Mouse (Mus musculus): ENCODE data around the gene Osbp. TPM values are rescaled to one million over a fixed set of nuclear protein-coding genes. Genes with fewer than 3 reads are reported as not detected.

The Osbp gene
- polyA plus RNA-seq, 1 experiment from 2014 or later: 4.2 TPM

DNA sequence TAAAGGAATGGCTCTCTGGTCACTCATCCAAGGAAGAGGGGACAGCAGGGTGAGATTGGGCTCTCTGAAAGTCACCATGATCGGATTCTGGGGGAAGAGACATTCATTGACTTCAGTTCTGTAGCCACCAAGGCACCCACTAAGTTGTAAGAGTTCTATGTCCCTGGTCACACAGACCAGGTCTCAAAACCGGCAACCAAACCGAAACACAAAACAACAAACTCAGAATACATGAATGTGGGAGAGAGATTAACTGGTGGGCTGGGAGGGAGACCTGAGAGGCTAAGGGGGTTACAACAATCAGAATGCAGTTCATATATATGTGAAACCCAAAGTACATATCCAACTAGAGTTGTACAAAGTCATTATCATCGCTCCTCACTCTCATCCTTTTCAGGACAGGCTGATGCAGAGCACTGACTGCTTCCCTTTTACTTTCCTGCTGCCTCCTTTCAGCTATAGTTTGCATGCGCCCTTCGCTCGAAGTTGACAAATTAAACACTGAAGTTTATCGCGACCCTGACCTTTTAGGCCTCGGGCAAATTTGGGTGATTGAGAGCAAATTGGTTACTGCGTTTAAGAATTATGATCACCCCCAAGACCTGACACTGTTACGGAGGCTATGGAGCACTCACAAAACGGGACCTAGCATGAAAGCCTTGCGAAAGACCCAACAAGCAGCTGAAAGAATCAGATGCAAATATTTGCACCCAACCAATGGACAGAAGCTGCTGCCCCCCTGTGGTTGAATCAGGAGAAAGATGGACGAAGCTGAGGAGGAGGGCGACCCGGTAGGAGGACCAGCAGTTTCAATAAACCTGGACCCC lies 41.6 kb downstream of the Osbp start:
- H3K4me2 ChIP-seq: peak overlapping the region; percentile 75
- no peak for ATAC-seq (replicated peaks; ENCODE audit: low FRiP score)
- peak overlapping the region; percentile 66 for H3K4me3 ChIP-seq (replicated peaks)
- WGBS: 12% methylated on average over 17 of the region's 17 CpGs
- H3K27me3 ChIP-seq: no peaks in the 10 kb centered on the region
- H3K36me3 ChIP-seq: no peaks in the 10 kb centered on the region
- H3K27ac ChIP-seq: no peak overlapping the region
- H3K9ac ChIP-seq: no peak overlapping the region
- peaks cover 23% of the 10 kb centered on the region for H3K4me1 ChIP-seq
- H3K9me3 ChIP-seq (replicated peaks): no peaks in the 10 kb centered on the region

DNA sequence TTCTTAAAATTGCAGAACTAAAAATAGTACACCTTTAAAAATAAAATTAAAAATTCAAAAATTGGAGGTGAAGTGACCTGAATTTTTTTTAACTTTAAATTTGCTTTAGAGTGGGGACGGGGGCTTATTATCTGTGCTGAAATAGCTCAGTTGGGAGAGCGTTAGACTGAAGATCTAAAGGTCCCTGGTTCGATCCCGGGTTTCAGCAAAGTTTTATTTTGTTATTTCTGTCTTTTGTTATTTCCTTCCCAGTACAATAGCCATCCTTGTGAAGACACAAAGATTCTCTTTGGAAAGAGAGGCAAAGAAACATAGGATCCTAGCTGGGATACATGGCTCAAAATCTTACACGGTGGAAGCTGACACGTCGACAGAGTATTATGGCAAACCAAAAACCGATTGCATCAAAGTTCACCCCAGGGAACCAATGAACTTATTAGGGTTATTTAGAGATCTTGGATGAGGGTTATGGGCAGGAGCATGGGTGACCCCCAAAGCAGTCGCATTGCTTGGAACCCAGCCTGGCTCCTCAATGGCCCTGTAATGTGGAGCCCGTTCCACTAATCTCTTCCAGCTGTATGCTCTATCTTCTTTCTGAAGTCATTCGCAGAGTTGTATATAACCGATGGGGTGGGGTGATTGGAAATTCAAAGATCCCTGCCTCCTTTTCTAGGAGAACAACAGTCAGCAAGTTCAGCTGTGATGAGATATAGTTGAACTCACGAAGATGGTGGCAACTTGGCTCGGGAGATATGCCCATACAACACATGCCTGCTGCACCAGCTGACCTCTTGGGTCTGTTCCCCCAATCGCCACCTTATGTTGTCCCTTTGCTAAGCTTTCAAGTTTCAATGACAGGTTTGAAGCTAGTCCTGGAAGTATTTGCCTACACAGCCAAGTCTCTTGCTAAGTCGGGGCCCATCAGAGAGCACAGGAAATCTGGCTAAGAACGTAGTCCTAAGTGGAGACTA lies 43.0 kb downstream of the Osbp start:
- H3K27ac ChIP-seq: peak overlapping the region; percentile 69; the same call in 1 of the 2 replicates
- peak overlapping the region; percentile 72; the same call in 1 of the 2 replicates for H3K4me3 ChIP-seq (replicated peaks)

DNA sequence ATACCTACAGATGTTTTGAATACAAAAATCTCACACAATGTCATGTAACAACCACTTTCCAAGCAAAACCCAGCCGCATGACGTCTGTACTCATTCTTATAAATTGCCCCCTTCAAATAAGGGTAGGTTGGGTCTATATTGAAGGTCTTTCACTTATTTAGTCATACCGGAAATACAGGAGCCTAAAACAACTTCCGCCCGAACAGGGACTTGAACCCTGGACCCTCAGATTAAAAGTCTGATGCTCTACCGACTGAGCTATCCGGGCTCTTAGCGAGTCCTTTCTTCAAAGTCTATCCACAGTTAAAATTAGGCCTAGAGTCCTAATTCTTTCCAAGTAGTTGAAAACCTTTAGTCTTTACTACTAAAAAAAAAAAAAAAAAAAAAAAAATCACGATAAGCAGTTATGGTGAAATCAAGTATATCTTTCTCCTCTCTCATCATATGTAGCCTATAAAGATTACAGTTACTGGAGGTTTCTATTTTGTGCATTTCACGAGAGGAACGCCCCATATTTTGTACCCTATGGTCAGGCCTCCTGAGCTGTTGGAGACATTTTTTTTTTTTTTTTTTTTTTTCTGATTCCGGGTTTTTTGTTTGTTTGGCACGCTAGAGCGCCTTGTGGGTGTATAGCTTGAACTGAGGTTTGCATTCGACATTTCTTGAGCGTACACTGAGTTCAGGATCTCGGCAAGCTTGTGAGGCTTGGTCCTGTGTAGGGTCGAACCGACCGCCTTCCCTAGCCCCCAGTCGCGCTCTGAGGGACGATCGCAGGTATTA lies 44.0 kb downstream of the Osbp start:
- H3K4me3 ChIP-seq (replicated peaks): peak overlapping the region; percentile 72
- peaks cover 23% of the 10 kb centered on the region for H3K4me1 ChIP-seq
- WGBS: under 1% methylated on average over 24 of the region's 24 CpGs
- H3K9ac ChIP-seq: peak overlapping the region; percentile 61
- no peaks in the 10 kb centered on the region for H3K36me3 ChIP-seq
- peak; percentile 4 for ATAC-seq (replicated peaks; ENCODE audit: low FRiP score)
- no peaks in the 10 kb centered on the region for H3K9me3 ChIP-seq (replicated peaks)
- peak overlapping the region; percentile 76 for H3K4me2 ChIP-seq
- no peaks in the 10 kb centered on the region for H3K27me3 ChIP-seq
- peak overlapping the region; percentile 93 for H3K27ac ChIP-seq

More for the DNA sequence above, 43.0 kb downstream of the Osbp start:
- peaks cover 26% of the 10 kb centered on the region for H3K4me1 ChIP-seq
- no peak overlapping the region for H3K9ac ChIP-seq
- H3K27me3 ChIP-seq: no peaks in the 10 kb centered on the region
- peak overlapping the region; percentile 75 for H3K4me2 ChIP-seq
- H3K36me3 ChIP-seq: no peaks in the 10 kb centered on the region
- no peaks in the 10 kb centered on the region for H3K9me3 ChIP-seq (replicated peaks)
- ATAC-seq (replicated peaks; ENCODE audit: low FRiP score): no peak
- 25% methylated on average over 17 of the region's 17 CpGs for WGBS

DNA sequence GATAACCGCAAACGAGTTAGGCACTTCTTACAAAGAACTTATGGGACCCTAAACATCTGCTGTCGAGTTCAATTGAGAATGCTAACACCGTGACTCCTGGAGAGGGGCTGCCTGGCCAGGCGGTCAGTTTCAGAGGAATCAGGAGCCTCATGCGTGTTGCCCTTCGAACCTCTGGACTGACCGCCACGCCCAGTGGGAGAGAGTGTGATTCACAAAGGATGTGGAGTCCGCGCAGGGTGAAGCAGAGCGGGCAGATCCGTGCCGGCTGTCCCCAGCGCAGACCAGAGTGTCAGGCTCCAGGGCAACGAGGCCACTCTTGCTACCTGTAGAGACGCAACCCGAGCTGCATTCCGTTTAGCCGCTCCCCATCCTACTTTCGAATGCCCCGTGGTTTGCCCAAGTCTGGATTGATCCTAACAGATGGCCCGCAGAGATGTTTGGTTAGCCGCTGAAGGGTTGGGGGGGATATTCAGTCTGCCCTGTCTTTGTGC lies 44.6 kb downstream of the Osbp start:
- peak overlapping the region; percentile 76 for H3K4me2 ChIP-seq
- H3K27ac ChIP-seq: peak overlapping the region; percentile 93
- peaks cover 20% of the 10 kb centered on the region for H3K4me1 ChIP-seq
- no peaks in the 10 kb centered on the region for H3K27me3 ChIP-seq
- ATAC-seq (replicated peaks; ENCODE audit: low FRiP score): peak; percentile 44
- no peaks in the 10 kb centered on the region for H3K9me3 ChIP-seq (replicated peaks)
- H3K4me3 ChIP-seq (replicated peaks): peak overlapping the region; percentile 72
- H3K9ac ChIP-seq: peak overlapping the region; percentile 61
- no peaks in the 10 kb centered on the region for H3K36me3 ChIP-seq
- WGBS: 1% methylated on average over 24 of the region's 24 CpGs

DNA sequence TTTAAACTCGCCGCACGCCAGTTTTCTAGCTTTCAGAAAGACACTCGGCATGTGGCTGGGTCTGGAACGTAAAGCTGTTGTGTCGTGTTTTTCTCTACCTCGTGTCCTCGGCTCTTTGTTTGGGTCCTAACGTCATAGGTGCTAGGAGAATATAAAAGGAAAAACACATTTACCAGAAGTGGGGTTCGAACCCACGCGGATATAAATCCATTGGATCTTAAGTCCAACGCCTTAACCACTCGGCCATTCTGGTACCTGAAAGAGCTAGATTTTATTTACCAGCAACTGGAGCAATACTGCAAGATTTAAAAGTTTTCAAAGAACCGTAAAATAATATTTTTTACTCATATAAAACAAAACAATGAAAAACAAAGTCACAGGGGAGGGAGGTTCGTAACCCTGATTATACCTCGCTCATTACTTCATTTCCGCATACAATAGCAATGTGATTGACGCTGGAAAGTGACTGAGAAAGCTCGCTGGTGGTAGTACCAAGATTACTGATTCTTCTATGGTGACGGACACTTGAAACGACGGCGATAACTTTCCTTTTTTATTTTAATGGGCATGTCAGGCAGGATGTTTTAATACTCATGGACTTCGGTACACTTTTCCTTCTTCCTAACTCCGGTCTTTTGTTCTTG lies 45.3 kb downstream of the Osbp start:
- peak overlapping the region; percentile 72 for H3K4me3 ChIP-seq (replicated peaks)
- H3K9ac ChIP-seq: peak overlapping the region; percentile 61
- H3K27me3 ChIP-seq: no peaks in the 10 kb centered on the region
- ATAC-seq (replicated peaks; ENCODE audit: low FRiP score): peak; percentile 40
- H3K9me3 ChIP-seq (replicated peaks): no peaks in the 10 kb centered on the region
- peak overlapping the region; percentile 93 for H3K27ac ChIP-seq
- WGBS: under 1% methylated on average over 26 of the region's 26 CpGs
- H3K36me3 ChIP-seq: no peaks in the 10 kb centered on the region
- peak overlapping the region; percentile 76 for H3K4me2 ChIP-seq
- H3K4me1 ChIP-seq: peaks cover 20% of the 10 kb centered on the region

DNA sequence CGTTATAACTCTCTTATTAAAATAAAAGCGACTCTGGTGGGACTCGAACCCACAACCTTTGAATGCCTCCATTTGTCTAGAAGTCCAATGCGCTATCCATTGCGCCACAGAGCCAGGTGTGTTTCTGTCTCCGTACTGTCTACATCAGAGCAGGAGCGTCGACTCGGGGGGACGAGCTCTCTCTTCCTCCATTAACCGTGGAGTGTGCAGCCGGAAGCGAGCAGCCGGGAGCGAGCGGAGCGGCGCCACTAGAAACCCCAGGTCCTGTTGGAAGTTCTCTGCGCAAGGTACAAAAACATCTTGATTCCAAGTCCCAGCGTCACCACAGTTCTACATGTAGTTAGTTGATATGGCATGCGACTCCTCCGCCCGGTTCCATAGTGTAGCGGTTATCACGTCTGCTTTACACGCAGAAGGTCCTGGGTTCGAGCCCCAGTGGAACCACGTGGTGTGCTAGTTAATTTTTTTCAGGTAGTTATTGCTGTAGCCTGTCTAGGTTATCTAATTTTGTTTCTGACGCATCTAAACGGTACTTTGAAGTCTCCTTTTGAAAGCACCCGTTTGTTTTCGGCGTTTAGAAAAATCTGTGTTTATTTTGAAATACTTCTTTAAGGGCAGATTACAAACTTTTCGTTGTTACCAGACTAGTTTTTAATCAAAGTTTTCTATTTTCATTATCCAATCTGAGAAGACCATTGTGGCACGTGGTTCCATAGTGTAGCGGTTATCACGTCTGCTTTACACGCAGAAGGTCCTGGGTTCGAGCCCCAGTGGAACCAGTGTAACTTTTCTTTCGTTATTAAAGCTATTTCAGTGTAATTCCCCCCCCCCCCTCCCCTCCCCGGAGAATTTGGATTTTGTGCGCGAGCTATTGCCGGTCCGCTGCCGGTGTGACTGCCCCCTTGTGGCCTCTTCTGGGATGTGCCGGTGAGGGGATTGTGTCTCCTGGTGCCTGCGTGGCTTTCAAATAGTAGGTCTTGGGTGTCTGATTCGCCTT lies 46.1 kb downstream of the Osbp start:
- Histone ChIP-seq H3K27me3 (no peaks in the 10 kb centered on the region), H3K27ac (peak overlapping the region; percentile 93), H3K9ac (peak overlapping the region; percentile 35), H3K4me3 (replicated peaks) (peak overlapping the region; percentile 72), H3K36me3 (no peaks in the 10 kb centered on the region), H3K9me3 (replicated peaks) (no peaks in the 10 kb centered on the region), H3K4me2 (peak overlapping the region; percentile 76), H3K4me1 (peaks cover 16% of the 10 kb centered on the region)
- peak; percentile 85 for ATAC-seq (replicated peaks; ENCODE audit: low FRiP score)
- WGBS: under 1% methylated on average over 49 of the region's 49 CpGs

DNA sequence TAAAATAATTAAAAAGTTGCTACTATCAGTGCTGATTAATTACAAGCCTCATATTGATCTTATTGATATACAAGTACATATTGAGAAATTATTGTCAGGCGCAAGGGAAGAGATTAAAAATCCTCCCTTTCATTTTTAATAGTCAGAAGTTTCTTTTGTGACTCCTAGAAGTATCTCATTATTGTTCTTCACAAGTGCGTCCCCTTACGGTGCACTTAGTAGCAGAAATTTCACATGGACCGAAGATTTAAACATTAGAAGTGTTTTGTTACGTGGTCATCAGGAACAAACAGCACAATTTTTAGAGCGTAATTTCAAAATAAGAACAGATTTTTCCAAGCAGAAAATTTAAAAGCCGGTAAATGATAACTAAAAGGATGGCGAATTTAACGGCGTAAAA lies 46.9 kb downstream of the Osbp start:
- Histone ChIP-seq H3K4me2 (peak overlapping the region; percentile 76), H3K36me3 (no peaks in the 10 kb centered on the region), H3K4me1 (peaks cover 8% of the 10 kb centered on the region), H3K27me3 (no peaks in the 10 kb centered on the region), H3K4me3 (replicated peaks) (peak overlapping the region; percentile 72), H3K27ac (peak overlapping the region; percentile 41; the same call in 1 of the 2 replicates), H3K9ac (peak overlapping the region; percentile 35; the same call in 1 of the 2 replicates), H3K9me3 (replicated peaks) (no peaks in the 10 kb centered on the region)
- WGBS: 2% methylated on average over 10 of the region's 10 CpGs
- ATAC-seq (replicated peaks; ENCODE audit: low FRiP score): no peak

DNA sequence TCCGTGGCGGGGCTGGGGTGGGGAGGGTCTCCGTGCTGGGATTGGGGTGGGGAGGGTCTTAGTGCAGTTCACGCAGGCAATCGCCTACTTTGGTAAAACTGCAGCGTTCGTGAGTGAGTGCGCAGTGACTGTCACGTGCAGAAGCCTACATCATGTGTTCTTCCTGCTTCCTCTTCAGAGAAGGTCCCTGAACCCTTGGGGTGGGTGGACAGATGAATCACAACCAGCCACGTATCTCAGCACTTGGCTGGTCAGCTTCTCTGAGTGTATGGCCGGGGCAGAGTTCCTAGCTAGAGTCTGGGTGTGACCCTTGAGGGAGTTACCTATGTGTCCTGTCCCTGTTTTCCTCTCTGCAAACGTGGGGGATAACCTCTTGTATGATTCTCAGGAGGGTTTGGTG lies 47.5 kb downstream of the Osbp start:
- Histone ChIP-seq H3K4me1 (peaks cover 2% of the 10 kb centered on the region; the same call in 1 of the 2 replicates), H3K27me3 (no peaks in the 10 kb centered on the region), H3K9me3 (replicated peaks) (no peaks in the 10 kb centered on the region), H3K9ac (peak overlapping the region; percentile 35; the same call in 1 of the 2 replicates), H3K27ac (no peak overlapping the region; the same call in 1 of the 2 replicates), H3K36me3 (no peaks in the 10 kb centered on the region), H3K4me3 (replicated peaks) (peak overlapping the region; percentile 72), H3K4me2 (peak overlapping the region; percentile 76)
- no peak for ATAC-seq (replicated peaks; ENCODE audit: low FRiP score)
- WGBS: under 1% methylated on average over 12 of the region's 12 CpGs

DNA sequence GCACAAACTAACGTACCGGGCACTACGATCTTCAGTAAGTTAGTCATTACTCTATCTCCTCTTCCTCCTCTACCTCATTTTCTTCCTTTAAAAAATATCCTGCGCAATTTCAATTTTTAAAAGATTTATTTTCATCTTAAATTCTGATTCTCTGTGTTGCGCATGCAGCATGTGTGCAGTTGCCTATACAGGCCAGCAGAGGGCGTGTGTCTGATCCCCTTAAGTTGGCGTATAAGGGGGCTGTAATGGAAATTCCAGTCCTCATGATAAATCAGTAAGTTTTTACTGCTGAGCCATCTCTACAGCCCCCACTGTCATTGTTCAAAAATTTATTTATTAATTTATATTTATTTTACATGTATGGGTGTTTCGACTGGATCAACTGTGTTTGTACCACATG lies 50.0 kb downstream of the Osbp start:
- H3K4me2 ChIP-seq: no peak overlapping the region
- 73% methylated on average over 8 of the region's 8 CpGs for WGBS
- H3K9ac ChIP-seq: no peak overlapping the region
- no peak for ATAC-seq (replicated peaks; ENCODE audit: low FRiP score)
- H3K4me3 ChIP-seq (replicated peaks): no peak overlapping the region
- 0 out of 2 replicates have a peak, but pooled peaks cover 2% of the 10 kb centered on the region for H3K4me1 ChIP-seq
- no peaks in the 10 kb centered on the region for H3K27me3 ChIP-seq
- no peaks in the 10 kb centered on the region for H3K36me3 ChIP-seq
- H3K9me3 ChIP-seq (replicated peaks): no peaks in the 10 kb centered on the region
- H3K27ac ChIP-seq: no peak overlapping the region

DNA sequence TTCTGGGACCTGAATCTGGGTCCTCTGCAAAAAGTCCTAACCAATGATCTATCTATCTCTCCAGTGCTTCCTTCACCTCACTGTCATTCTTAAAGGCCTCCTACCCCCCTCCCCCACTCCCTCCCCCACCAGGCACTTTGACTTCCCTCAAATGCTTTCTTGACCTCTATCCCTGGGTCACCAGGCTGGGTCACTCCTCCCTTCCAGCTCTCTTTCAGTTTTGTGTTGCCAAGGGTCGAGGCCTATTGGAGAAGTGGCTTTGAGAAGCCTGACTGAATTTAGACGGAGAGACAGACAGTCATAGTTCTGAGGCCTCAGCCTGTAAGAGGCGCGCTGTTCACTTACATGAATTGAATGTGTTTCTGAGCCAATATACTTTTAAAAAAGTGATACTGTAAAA lies 50.5 kb downstream of the Osbp start:
- no peak overlapping the region for H3K9ac ChIP-seq
- H3K36me3 ChIP-seq: no peaks in the 10 kb centered on the region
- H3K4me2 ChIP-seq: no peak overlapping the region
- 0 out of 2 replicates have a peak, but pooled peaks cover 2% of the 10 kb centered on the region for H3K4me1 ChIP-seq
- no peak overlapping the region for H3K4me3 ChIP-seq (replicated peaks)
- no peak for ATAC-seq (replicated peaks; ENCODE audit: low FRiP score)
- H3K27me3 ChIP-seq: no peaks in the 10 kb centered on the region
- no peak overlapping the region for H3K27ac ChIP-seq
- 65% methylated on average over 4 of the region's 4 CpGs for WGBS
- H3K9me3 ChIP-seq (replicated peaks): no peaks in the 10 kb centered on the region

All from kidney, embryonic 15.5 days (tissue).